Comparison of ENCODE assay signal across 9 mouse cellular contexts in genomic region chr2:11687436-11687835, GRCm38 (mm10). TPM values are rescaled to one million over a fixed set of nuclear protein-coding genes. Genes with fewer than 3 reads are reported as not detected.
DNase-seq lines count a peak whose midpoint lies in the region; ATAC-seq and TF ChIP-seq lines count a peak whose summit lies in the region.
"Had no signal": no experiment of that assay in that cellular context is flagged by ENCODE, and none has a peak within 500 bp of the region (broad histone marks: within the 10 kb centered on the region; RNA-seq: fewer than 3 reads in every experiment).

No protein-coding gene starts in this region.

- TF ChIP-seq POLR2A in thymus, adult 2 months (IDR thresholded peaks at IDR 0.05; ENCODE audit: control insufficient read depth, extremely low read depth, insufficient read depth, low read length, poor library complexity) = no peak

- no peaks in the 10 kb centered on the region for H3K27me3 ChIP-seq in intestine, postnatal 0 days (replicated peaks; ENCODE audit: control insufficient read depth, insufficient read depth, low read length)
- H3K27me3 ChIP-seq in intestine, embryonic 16.5 days (replicated peaks; ENCODE audit: control insufficient read depth, insufficient read depth, low read length) = no peaks in the 10 kb centered on the region
- no peaks in the 10 kb centered on the region for H3K27me3 ChIP-seq in thymus, adult 2 months (ENCODE audit: control insufficient read depth, insufficient read depth, low read length)

- H3K4me1 ChIP-seq in intestine, postnatal 0 days (replicated peaks; ENCODE audit: control insufficient read depth, insufficient read depth, low read length) = no peaks in the 10 kb centered on the region
- H3K4me1 ChIP-seq in intestine, embryonic 16.5 days (ENCODE audit: control insufficient read depth, insufficient read depth, low read length) = no peaks in the 10 kb centered on the region
- no peaks in the 10 kb centered on the region for H3K4me1 ChIP-seq in thymus, adult 2 months (replicated peaks; ENCODE audit: control insufficient read depth, insufficient read depth, low read length)

- no peaks in the 10 kb centered on the region for H3K36me3 ChIP-seq in intestine, postnatal 0 days (ENCODE audit: control insufficient read depth, insufficient read depth)
- no peaks in the 10 kb centered on the region for H3K36me3 ChIP-seq in intestine, embryonic 16.5 days (ENCODE audit: control insufficient read depth, insufficient read depth, low read length)
- no peaks in the 10 kb centered on the region for H3K36me3 ChIP-seq in thymus, adult 2 months (ENCODE audit: control insufficient read depth, insufficient read depth, low read length)

- H3K4me2 ChIP-seq in intestine, postnatal 0 days (replicated peaks; ENCODE audit: low read depth) = no peak overlapping the region
- H3K4me2 ChIP-seq in intestine, embryonic 16.5 days (ENCODE audit: low read depth, low read length) = no peak overlapping the region

- no peak overlapping the region for H3K9ac ChIP-seq in intestine, postnatal 0 days (ENCODE audit: low read depth, low read length)
- H3K9ac ChIP-seq in intestine, embryonic 16.5 days (ENCODE audit: low read depth, low read length) = no peak overlapping the region

- no peaks in the 10 kb centered on the region for H3K9me3 ChIP-seq in intestine, postnatal 0 days (ENCODE audit: control insufficient read depth)
- H3K9me3 ChIP-seq in intestine, embryonic 16.5 days (ENCODE audit: control insufficient read depth, low read length) = no peaks in the 10 kb centered on the region

- no peak overlapping the region for H3K27ac ChIP-seq in intestine, postnatal 0 days (ENCODE audit: low read depth, low read length)
- no peak overlapping the region for H3K27ac ChIP-seq in intestine, embryonic 16.5 days (ENCODE audit: low read length)
- no peak overlapping the region for H3K27ac ChIP-seq in thymus, adult 2 months (ENCODE audit: control insufficient read depth, insufficient read depth, low read length)
- H3K27ac ChIP-seq: macrophage had no signal

- peak; percentile 61 for TF ChIP-seq CTCF in intestine, postnatal 0 days (IDR thresholded peaks at IDR 0.05; ENCODE audit: low read depth)
- TF ChIP-seq CTCF in thymus, adult 2 months (IDR thresholded peaks at IDR 0.05; ENCODE audit: borderline replicate concordance, control insufficient read depth, extremely low read depth, insufficient read depth, low read length, poor library complexity) = no peak

- H3K4me3 ChIP-seq in intestine, postnatal 0 days (ENCODE audit: low read depth, low read length) = no peak overlapping the region
- no peak overlapping the region for H3K4me3 ChIP-seq in intestine, embryonic 16.5 days (ENCODE audit: low read length)
- H3K4me3 ChIP-seq in thymus, adult 2 months (ENCODE audit: control insufficient read depth, insufficient read depth, low read length) = no peak overlapping the region

- no peak for ATAC-seq in intestine, postnatal 0 days
- no peak for ATAC-seq in intestine, embryonic 16.5 days
- ATAC-seq in common myeloid progenitor, adult 5-6 weeks (replicated peaks; ENCODE audit: low read depth, poor library complexity, severe bottlenecking) = 0 out of 2 replicates have a peak, but pooled peaks have one; percentile 47

- 12% methylated on average over 3 of the region's 3 CpGs for WGBS in intestine, postnatal 0 days
- WGBS in intestine, embryonic 16.5 days = 19% methylated on average over 3 of the region's 3 CpGs
- 47% methylated on average over 3 of the region's 3 CpGs for WGBS in thymus, adult 2 months

- peak; percentile 35 for DNase-seq in thymus, adult 2 months
- DNase-seq in thymus, adult 18-20 months = no peak
- DNase-seq in thymus, postnatal 4 days = peak; percentile 23
- no peak for DNase-seq in spleen, adult 12 weeks (ENCODE audit: low spot score)
- no peak for DNase-seq in yolk sac, embryonic 10.5 days (ENCODE audit: low spot score)

RNA-seq across cellular contexts. Expression of gene Il15ra, which starts 17.7 kb away (rescaled TPM):
- 3.7 and 4.9 TPM in 2 replicates for polyA plus RNA-seq in intestine, postnatal 0 days (2015; fragmentation: Nextera tagmentation; extraction: Ambion mirVana)
- 2.0 and 2.2 TPM in 2 replicates for polyA plus RNA-seq in intestine, embryonic 16.5 days (2015; fragmentation: Nextera tagmentation; extraction: Ambion mirVana)
- 86.9 and 99.7 TPM in 2 replicates for polyA plus RNA-seq in thymus, adult 2 months (2012; rRNA removed)
- 7.6 and 20.8 TPM in 2 replicates for total RNA-seq in common myeloid progenitor, adult 5-6 weeks (2017)

RNA-seq across cellular contexts. Expression of gene Il2ra, which starts 44.8 kb away (rescaled TPM):
- polyA plus RNA-seq in intestine, postnatal 0 days (2015; fragmentation: Nextera tagmentation; extraction: Ambion mirVana) = 0.05 and 0.16 TPM in 2 replicates
- polyA plus RNA-seq in intestine, embryonic 16.5 days (2015; fragmentation: Nextera tagmentation; extraction: Ambion mirVana) = 0.10 and 0.12 TPM in 2 replicates
- 19.5 and 19.7 TPM in 2 replicates for polyA plus RNA-seq in thymus, adult 2 months (2012; rRNA removed)
- not detected in 2 replicates for total RNA-seq in common myeloid progenitor, adult 5-6 weeks (2017)

Comparison
In these comparisons a context has a peak if more than half of its experiments do, and no peak if none do; other contexts are left out.
1. DNase-seq: peak in thymus, adult 2 months (single experiment) and thymus, postnatal 4 days (single experiment); none in thymus, adult 18-20 months (0 of 2), spleen, adult 12 weeks (single experiment) and yolk sac, embryonic 10.5 days (single experiment).
2. RNA of gene Il15ra, which starts 17.7 kb away (polyA plus RNA-seq): 86.9 to 99.7 TPM in thymus, adult 2 months; 3.7 to 4.9 TPM in intestine, postnatal 0 days and 2.0 to 2.2 TPM in intestine, embryonic 16.5 days; every median in the first group is over 10 times any median in the second.
3. RNA of gene Il2ra, which starts 44.8 kb away (polyA plus RNA-seq): 19.5 to 19.7 TPM in thymus, adult 2 months; 0.10 to 0.12 TPM in intestine, embryonic 16.5 days and 0.05 to 0.16 TPM in intestine, postnatal 0 days; every median in the first group is over 10 times any median in the second.